Mouse (Mus musculus): Measurements from ENCODE around the gene Ints6l. TPM values are rescaled to one million over a fixed set of nuclear protein-coding genes. Genes with fewer than 3 reads are reported as not detected.
A peak's percentile ranks its signal among the peaks of the same experiment; 100 is the strongest.

Ints6l gene
- 28.0 and 30.9 TPM in 2 replicates for polyA plus RNA-seq (2014; fragmentation: Nextera tagmentation; extraction: Ambion mirVana)

GRCm38 (mm10) chrX:56454671-56455371 lies at the start of gene Ints6l:
TSS of gene Ints6l (plus strand) at chrX:56454857.
- peak; percentile 82 for ATAC-seq (ENCODE audit: low read depth)
- Histone ChIP-seq H3K27ac (replicated peaks; ENCODE audit: low read depth, low read length) (peak within 1 kb of the TSS; percentile 94), H3K27me3 (replicated peaks; ENCODE audit: control insufficient read depth, insufficient read depth, low read length) (no peaks in the 10 kb centered on the region), H3K9ac (ENCODE audit: low read depth, low read length) (peak within 1 kb of the TSS; percentile 81), H3K4me2 (ENCODE audit: low read depth, low read length) (peak within 1 kb of the TSS; percentile 51), H3K4me1 (ENCODE audit: control insufficient read depth, insufficient read depth, low read length) (no peaks in the 10 kb centered on the region), H3K36me3 (ENCODE audit: control insufficient read depth, insufficient read depth, low read length) (no peaks in the 10 kb centered on the region), H3K4me3 (ENCODE audit: low read depth, low read length) (peak within 1 kb of the TSS; percentile 53), H3K9me3 (ENCODE audit: control insufficient read depth, low read length) (no peaks in the 10 kb centered on the region)
- peak; percentile 95 for DNase-seq (ENCODE audit: low spot score)
- 35% methylated on average over 16 of the region's 22 CpGs for WGBS

- ATAC-seq (ENCODE audit: low read depth), result no peak
These were observed 49.2 kb upstream of the Ints6l start for GRCm38 (mm10) chrX:56405482-56405881.

GRCm38 (mm10) chrX:56406128-56406527 lies 48.5 kb upstream of the Ints6l start:
- H3K9ac ChIP-seq (ENCODE audit: low read depth, low read length), result no peak overlapping the region
- no peak overlapping the region for H3K27ac ChIP-seq (replicated peaks; ENCODE audit: low read depth, low read length)
- no peaks in the 10 kb centered on the region for H3K27me3 ChIP-seq (replicated peaks; ENCODE audit: control insufficient read depth, insufficient read depth, low read length)
- ATAC-seq (ENCODE audit: low read depth) (no peak), DNase-seq (ENCODE audit: low spot score) (no peak)
- H3K36me3 ChIP-seq (ENCODE audit: control insufficient read depth, insufficient read depth, low read length), result no peaks in the 10 kb centered on the region
- H3K4me2 ChIP-seq (ENCODE audit: low read depth, low read length), result no peak overlapping the region
- H3K4me3 ChIP-seq (ENCODE audit: low read depth, low read length), result no peak overlapping the region
- no peaks in the 10 kb centered on the region for H3K9me3 ChIP-seq (ENCODE audit: control insufficient read depth, low read length)
- no peaks in the 10 kb centered on the region for H3K4me1 ChIP-seq (ENCODE audit: control insufficient read depth, insufficient read depth, low read length)
- WGBS, result 63% methylated on average over 5 of the region's 5 CpGs

More at GRCm38 (mm10) chrX:56405482-56405881, 49.2 kb upstream of the Ints6l start:
- H3K4me1 ChIP-seq (ENCODE audit: control insufficient read depth, insufficient read depth, low read length), result no peaks in the 10 kb centered on the region
- 59% methylated on average over 1 of the region's 1 CpGs for WGBS
- H3K4me2 ChIP-seq (ENCODE audit: low read depth, low read length), result no peak overlapping the region
- no peak overlapping the region for H3K9ac ChIP-seq (ENCODE audit: low read depth, low read length)
- no peaks in the 10 kb centered on the region for H3K36me3 ChIP-seq (ENCODE audit: control insufficient read depth, insufficient read depth, low read length)
- DNase-seq (ENCODE audit: low spot score), result no peak
- no peaks in the 10 kb centered on the region for H3K9me3 ChIP-seq (ENCODE audit: control insufficient read depth, low read length)
- H3K27me3 ChIP-seq (replicated peaks; ENCODE audit: control insufficient read depth, insufficient read depth, low read length), result no peaks in the 10 kb centered on the region
- H3K4me3 ChIP-seq (ENCODE audit: low read depth, low read length), result no peak overlapping the region
- no peak overlapping the region for H3K27ac ChIP-seq (replicated peaks; ENCODE audit: low read depth, low read length)

GRCm38 (mm10) chrX:56416277-56416676 lies 38.4 kb upstream of the Ints6l start:
- no peaks in the 10 kb centered on the region for H3K27me3 ChIP-seq (replicated peaks; ENCODE audit: control insufficient read depth, insufficient read depth, low read length)
- H3K4me2 ChIP-seq (ENCODE audit: low read depth, low read length), result no peak overlapping the region
- H3K9me3 ChIP-seq (ENCODE audit: control insufficient read depth, low read length), result no peaks in the 10 kb centered on the region
- 66% methylated on average over 3 of the region's 3 CpGs for WGBS
- no peak overlapping the region for H3K9ac ChIP-seq (ENCODE audit: low read depth, low read length)
- no peaks in the 10 kb centered on the region for H3K4me1 ChIP-seq (ENCODE audit: control insufficient read depth, insufficient read depth, low read length)
- no peak overlapping the region for H3K27ac ChIP-seq (replicated peaks; ENCODE audit: low read depth, low read length)
- no peak overlapping the region for H3K4me3 ChIP-seq (ENCODE audit: low read depth, low read length)
- no peak for DNase-seq (ENCODE audit: low spot score)
- H3K36me3 ChIP-seq (ENCODE audit: control insufficient read depth, insufficient read depth, low read length), result no peaks in the 10 kb centered on the region
- no peak for ATAC-seq (ENCODE audit: low read depth)

GRCm38 (mm10) chrX:56417541-56417940 lies 37.1 kb upstream of the Ints6l start:
- Histone ChIP-seq H3K4me2 (ENCODE audit: low read depth, low read length) (no peak overlapping the region), H3K27ac (replicated peaks; ENCODE audit: low read depth, low read length) (no peak overlapping the region), H3K27me3 (replicated peaks; ENCODE audit: control insufficient read depth, insufficient read depth, low read length) (no peaks in the 10 kb centered on the region), H3K9ac (ENCODE audit: low read depth, low read length) (no peak overlapping the region), H3K9me3 (ENCODE audit: control insufficient read depth, low read length) (no peaks in the 10 kb centered on the region), H3K36me3 (ENCODE audit: control insufficient read depth, insufficient read depth, low read length) (no peaks in the 10 kb centered on the region), H3K4me3 (ENCODE audit: low read depth, low read length) (no peak overlapping the region), H3K4me1 (ENCODE audit: control insufficient read depth, insufficient read depth, low read length) (no peaks in the 10 kb centered on the region)
- DNase-seq (ENCODE audit: low spot score), result no peak
- no peak for ATAC-seq (ENCODE audit: low read depth)
- 71% methylated on average over 4 of the region's 4 CpGs for WGBS

DNA sequence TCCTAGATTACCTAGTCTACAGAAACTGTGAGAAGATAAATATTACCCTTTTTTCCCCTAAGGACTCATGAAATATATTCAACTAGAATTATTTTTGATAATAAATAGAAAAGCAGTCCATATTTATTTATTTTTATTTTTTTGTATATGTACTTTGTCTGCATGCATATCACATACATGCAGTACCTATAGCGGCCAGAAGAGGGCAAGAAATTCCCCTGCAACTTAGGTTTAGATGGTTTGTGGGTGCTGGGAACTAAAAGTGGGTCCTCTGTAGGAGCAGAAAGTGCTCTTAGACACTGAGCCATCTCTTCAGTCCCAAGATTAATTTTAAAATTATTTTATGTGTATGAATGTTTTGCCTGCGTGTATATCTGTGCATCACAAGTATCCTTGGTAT lies 24.1 kb upstream of the Ints6l start:
- H3K4me1 ChIP-seq (ENCODE audit: control insufficient read depth, insufficient read depth, low read length), result no peaks in the 10 kb centered on the region
- no peak overlapping the region for H3K4me3 ChIP-seq (ENCODE audit: low read depth, low read length)
- H3K27ac ChIP-seq (replicated peaks; ENCODE audit: low read depth, low read length), result no peak overlapping the region
- 44% methylated on average over 2 of the region's 2 CpGs for WGBS
- H3K9me3 ChIP-seq (ENCODE audit: control insufficient read depth, low read length), result peaks cover 4% of the 10 kb centered on the region; the same call in 1 of the 2 replicates
- no peak overlapping the region for H3K9ac ChIP-seq (ENCODE audit: low read depth, low read length)
- DNase-seq (ENCODE audit: low spot score) (no peak), ATAC-seq (ENCODE audit: low read depth) (no peak)
- H3K36me3 ChIP-seq (ENCODE audit: control insufficient read depth, insufficient read depth, low read length), result no peaks in the 10 kb centered on the region
- H3K4me2 ChIP-seq (ENCODE audit: low read depth, low read length), result no peak overlapping the region
- no peaks in the 10 kb centered on the region for H3K27me3 ChIP-seq (replicated peaks; ENCODE audit: control insufficient read depth, insufficient read depth, low read length)

GRCm38 (mm10) chrX:56435758-56436283 lies 18.8 kb upstream of the Ints6l start:
- no peaks in the 10 kb centered on the region for H3K27me3 ChIP-seq (replicated peaks; ENCODE audit: control insufficient read depth, insufficient read depth, low read length)
- no peak overlapping the region for H3K4me2 ChIP-seq (ENCODE audit: low read depth, low read length)
- no peak overlapping the region for H3K27ac ChIP-seq (replicated peaks; ENCODE audit: low read depth, low read length)
- 49% methylated on average over 7 of the region's 7 CpGs for WGBS
- no peaks in the 10 kb centered on the region for H3K36me3 ChIP-seq (ENCODE audit: control insufficient read depth, insufficient read depth, low read length)
- no peaks in the 10 kb centered on the region for H3K4me1 ChIP-seq (ENCODE audit: control insufficient read depth, insufficient read depth, low read length)
- H3K9ac ChIP-seq (ENCODE audit: low read depth, low read length), result no peak overlapping the region
- DNase-seq (ENCODE audit: low spot score) (no peak), ATAC-seq (ENCODE audit: low read depth) (no peak)
- peaks cover under 1% of the 10 kb centered on the region; the same call in 1 of the 2 replicates for H3K9me3 ChIP-seq (ENCODE audit: control insufficient read depth, low read length)
- no peak overlapping the region for H3K4me3 ChIP-seq (ENCODE audit: low read depth, low read length)

DNA sequence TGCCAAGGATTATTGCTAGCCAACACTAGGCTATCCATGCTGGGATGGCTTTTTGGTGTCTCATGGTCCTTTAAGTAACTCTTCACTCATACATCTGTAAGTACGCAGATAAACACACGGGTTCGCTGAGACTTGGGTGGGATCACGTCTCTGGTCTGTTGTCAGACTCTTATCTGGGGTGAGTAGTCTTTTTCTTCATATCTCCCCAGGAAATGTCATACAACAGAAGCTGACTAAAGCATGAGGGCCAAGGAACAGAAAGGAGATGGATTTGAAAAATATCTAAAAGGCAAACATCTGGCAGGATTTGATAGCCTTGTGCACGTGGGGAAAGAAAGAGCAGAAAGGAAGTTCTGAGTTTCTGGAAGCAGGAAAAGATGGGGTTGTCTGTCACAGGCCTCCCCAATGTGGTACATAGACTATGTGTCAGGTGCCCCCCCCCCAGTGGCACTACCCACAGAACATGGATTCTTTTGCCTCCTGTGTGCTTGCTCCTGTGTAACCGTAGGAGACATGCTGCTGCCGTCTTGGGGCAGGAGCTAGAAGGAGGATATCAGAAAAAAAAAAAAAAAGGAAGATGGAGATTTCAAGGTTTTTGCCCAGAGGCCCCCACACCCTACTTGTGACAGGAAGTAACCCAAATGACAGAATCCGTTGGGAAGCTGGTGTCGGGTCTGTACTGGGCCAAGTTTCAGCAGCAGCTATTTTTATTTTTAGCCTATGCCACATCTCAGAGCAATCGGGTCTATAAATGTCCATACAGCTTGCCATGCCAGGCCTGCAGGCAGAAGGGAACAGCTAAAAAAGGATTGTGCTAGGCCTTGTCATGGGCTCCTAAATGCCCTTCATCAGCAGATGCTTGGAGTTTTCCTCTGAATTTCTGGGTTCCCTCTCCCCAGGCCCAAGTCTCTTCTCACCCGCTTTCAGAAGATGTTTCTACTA lies 7.9 kb upstream of the Ints6l start:
- ATAC-seq (ENCODE audit: low read depth) (no peak), DNase-seq (ENCODE audit: low spot score) (no peak)
- WGBS, result 71% methylated on average over 11 of the region's 11 CpGs
- Histone ChIP-seq H3K4me1 (ENCODE audit: control insufficient read depth, insufficient read depth, low read length) (no peaks in the 10 kb centered on the region), H3K4me2 (ENCODE audit: low read depth, low read length) (no peak overlapping the region), H3K9me3 (ENCODE audit: control insufficient read depth, low read length) (no peaks in the 10 kb centered on the region), H3K4me3 (ENCODE audit: low read depth, low read length) (no peak overlapping the region), H3K27ac (replicated peaks; ENCODE audit: low read depth, low read length) (no peak overlapping the region), H3K27me3 (replicated peaks; ENCODE audit: control insufficient read depth, insufficient read depth, low read length) (no peaks in the 10 kb centered on the region), H3K36me3 (ENCODE audit: control insufficient read depth, insufficient read depth, low read length) (no peaks in the 10 kb centered on the region), H3K9ac (ENCODE audit: low read depth, low read length) (no peak overlapping the region)

Data from embryonic facial prominence, embryonic 14.5 days (tissue).